Mouse (Mus musculus): ENCODE data around the gene Pdxp. TPM values are rescaled to one million over a fixed set of nuclear protein-coding genes. Genes with fewer than 3 reads are reported as not detected.

Gene Pdxp
- polyA plus RNA-seq (2012), result 16.3 and 17.7 TPM in 2 replicates

GRCm38 (mm10) chr15:78913632-78914090, at the start of gene Pdxp:
Gene Pdxp, plus strand, starts transcription at chr15:78913919.

GRCm38 (mm10) chr15:78876991-78877809, 36.5 kb upstream of the Pdxp start, which contains the start of gene Gga1:
Gene Gga1, plus strand, starts transcription at chr15:78877190.

GRCm38 (mm10) chr15:78899409-78899739, 14.3 kb upstream of the Pdxp start, which contains the start of gene Gm49510:
Gene Gm49510, plus strand, starts transcription at chr15:78899667.

DNA sequence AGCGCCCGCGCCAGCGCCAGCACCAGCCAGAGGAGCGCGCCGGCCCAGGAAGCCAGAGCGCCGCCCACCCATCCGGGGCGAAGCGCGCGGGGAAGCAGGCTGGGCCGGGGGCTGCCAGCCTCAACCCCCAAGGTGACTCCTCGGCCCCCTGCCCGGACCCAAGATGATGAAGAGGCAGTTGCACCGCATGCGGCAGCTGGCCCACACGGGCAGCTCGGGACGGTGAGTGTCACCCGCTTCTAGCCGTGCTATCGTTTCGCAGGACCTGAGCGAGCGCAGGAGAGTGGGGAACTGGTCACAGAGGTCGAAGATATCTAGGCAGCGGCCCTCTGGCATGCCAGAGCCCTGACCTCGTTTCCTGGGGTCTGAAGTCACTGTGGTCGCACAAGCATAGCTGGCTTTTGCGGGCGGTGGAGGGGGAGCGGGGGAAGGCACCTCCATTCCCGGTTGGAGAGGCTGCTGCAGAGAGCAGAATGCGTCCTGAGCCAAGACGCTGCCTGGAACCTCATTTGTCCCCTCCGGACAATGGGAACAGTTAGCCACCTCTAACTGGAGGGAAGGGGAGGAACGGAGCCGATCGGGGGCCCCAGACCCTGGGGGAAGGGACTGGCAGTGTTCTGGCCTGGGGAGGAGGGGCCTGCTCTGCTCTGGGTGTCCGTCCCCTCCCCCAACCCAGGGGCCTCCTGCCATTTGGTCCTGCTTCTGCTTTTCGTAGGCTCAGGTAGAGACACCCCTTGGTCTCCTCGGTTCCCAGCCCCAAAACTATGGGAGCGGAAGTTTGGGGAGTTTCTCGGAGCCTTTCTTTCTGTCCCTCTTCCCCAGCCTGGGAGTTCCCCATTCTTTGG, 13.8 kb upstream of the Pdxp start, which contains the start of gene Sh3bp1:
Sh3bp1 (plus strand) TSS at position 29 of the 845 bp plus-strand sequence.

GRCm38 (mm10) chr15:78926021-78926919, 12.6 kb downstream of the Pdxp start, which contains the start of gene Lgals1:
Gene Lgals1, plus strand, starts transcription at chr15:78926725.

DNA sequence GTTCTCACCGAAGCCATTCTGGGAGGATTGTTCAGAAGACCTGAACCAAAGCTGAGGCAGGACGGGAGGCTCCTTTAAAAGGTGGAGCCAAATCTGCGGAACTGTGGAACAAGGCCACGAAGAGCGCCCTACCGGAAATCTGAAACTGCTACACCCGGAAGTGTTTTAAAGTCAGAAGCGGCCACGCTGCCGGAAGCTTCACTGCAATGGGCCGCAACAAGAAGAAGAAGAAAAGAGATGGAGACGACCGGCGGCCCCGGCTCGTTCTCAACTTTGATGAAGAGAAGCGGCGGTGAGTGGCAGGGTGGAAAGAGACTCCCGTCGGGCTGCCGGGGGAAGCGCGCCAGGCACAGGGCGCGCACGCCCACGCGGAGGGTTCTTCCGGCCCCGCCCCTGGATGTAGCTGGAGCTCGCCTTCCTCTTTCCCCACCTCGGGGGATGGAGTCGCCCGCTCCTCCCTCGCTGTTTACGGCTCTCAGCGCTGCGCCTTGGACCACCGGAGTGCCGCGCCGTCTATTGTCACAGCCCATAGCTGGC, 21.1 kb downstream of the Pdxp start, which contains the start of gene Nol12:
Nol12 (plus strand) TSS at position 150 of the 537 bp plus-strand sequence.

DNA sequence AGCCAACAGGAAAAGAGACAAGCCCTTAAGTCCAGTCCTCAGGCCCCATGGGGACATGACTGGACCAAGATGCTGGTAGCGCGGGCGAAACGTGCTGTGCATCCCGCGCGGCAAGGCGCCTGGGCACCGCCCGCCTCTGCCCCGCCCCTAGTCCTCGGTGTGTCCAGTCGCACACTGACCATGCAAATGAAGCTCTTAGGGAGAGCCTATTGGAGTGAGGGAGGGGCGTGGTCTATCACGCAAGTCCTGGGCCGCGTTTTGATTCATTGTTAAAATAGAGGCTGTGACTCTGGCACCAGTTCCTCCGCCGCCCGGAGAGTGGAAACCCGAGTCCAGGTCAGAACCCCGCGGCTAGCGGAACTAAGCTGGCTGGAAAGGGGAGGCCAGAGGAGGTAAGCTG, 33.9 kb downstream of the Pdxp start, which contains the start of gene Triobp:
Triobp (plus strand) TSS at position 68 of the 400 bp plus-strand sequence.

Other genes starting within 250 kb of the Pdxp start
- gene Elfn2, start 195.1 kb upstream of the Pdxp start, polyA plus RNA-seq (2012), result 0.25 and 0.34 TPM in 2 replicates
- gene Mfng, start 140.4 kb upstream of the Pdxp start, polyA plus RNA-seq (2012), result 63.8 and 73.5 TPM in 2 replicates
- gene Card10, start 110.9 kb upstream of the Pdxp start, polyA plus RNA-seq (2012), result 3.6 and 4.3 TPM in 2 replicates
- gene Cdc42ep1, start 71.3 kb upstream of the Pdxp start, polyA plus RNA-seq (2012), result 0.15 and 0.17 TPM in 2 replicates
- 0.30 TPM in 1 of 2 replicates, not detected in the other for gene Lgals2, start 58.4 kb upstream of the Pdxp start, polyA plus RNA-seq (2012)
- 219 and 234 TPM in 2 replicates for gene Gga1, start 36.7 kb upstream of the Pdxp start, polyA plus RNA-seq (2012)
- 5.5 and 6.5 TPM in 2 replicates for gene Gm49510, start 14.3 kb upstream of the Pdxp start, polyA plus RNA-seq (2012)
- gene Sh3bp1, start 14.2 kb upstream of the Pdxp start, polyA plus RNA-seq (2012), result 748 and 820 TPM in 2 replicates
- gene Lgals1, start 12.8 kb downstream of the Pdxp start, polyA plus RNA-seq (2012), result 593 and 813 TPM in 2 replicates
- 19.1 and 19.8 TPM in 2 replicates for gene Nol12, start 21.0 kb downstream of the Pdxp start, polyA plus RNA-seq (2012)
- gene Triobp, start 33.8 kb downstream of the Pdxp start, polyA plus RNA-seq (2012), result 103 and 106 TPM in 2 replicates
- gene H1f0, start 114.5 kb downstream of the Pdxp start, polyA plus RNA-seq (2012), result 73.7 and 99.6 TPM in 2 replicates
- gene Galr3, start 128.0 kb downstream of the Pdxp start, polyA plus RNA-seq (2012), result 3.5 and 4.6 TPM in 2 replicates
- gene Ankrd54, start 149.0 kb downstream of the Pdxp start, polyA plus RNA-seq (2012), result 50.6 and 52.5 TPM in 2 replicates
- 26.5 TPM in 2 replicates for gene Eif3l, start 161.3 kb downstream of the Pdxp start, polyA plus RNA-seq (2012)
- 31.7 and 33.5 TPM in 2 replicates for gene Micall1, start 195.0 kb downstream of the Pdxp start, polyA plus RNA-seq (2012)
- gene Polr2f, start 227.1 kb downstream of the Pdxp start, polyA plus RNA-seq (2012), result 229 and 258 TPM in 2 replicates
- 0.46 and 0.53 TPM in 2 replicates for gene 1700088E04Rik, start 227.3 kb downstream of the Pdxp start, polyA plus RNA-seq (2012)